Mouse (Mus musculus): ENCODE results near the gene Pfdn2. TPM values are rescaled to one million over a fixed set of nuclear protein-coding genes. Genes with fewer than 3 reads are reported as not detected.
"Not testable (repeated sequence)": the region's sequence is repeated elsewhere in the genome, so short reads cannot be mapped to it uniquely, and the experiment has no call there.

The Pfdn2 gene
- 146 and 150 TPM in 2 replicates for polyA plus RNA-seq (2015; fragmentation: Nextera tagmentation; extraction: Ambion mirVana)

GRCm38 (mm10) chr1:171345225-171346094 is at the start of gene Pfdn2, which contains the start of gene Nit1:
Pfdn2 (plus strand) TSS chr1:171345670.
Nit1 (minus strand) TSS chr1:171345646.
- 1% methylated on average over 52 of the region's 53 CpGs for whole genome bisulfite sequencing

DNA sequence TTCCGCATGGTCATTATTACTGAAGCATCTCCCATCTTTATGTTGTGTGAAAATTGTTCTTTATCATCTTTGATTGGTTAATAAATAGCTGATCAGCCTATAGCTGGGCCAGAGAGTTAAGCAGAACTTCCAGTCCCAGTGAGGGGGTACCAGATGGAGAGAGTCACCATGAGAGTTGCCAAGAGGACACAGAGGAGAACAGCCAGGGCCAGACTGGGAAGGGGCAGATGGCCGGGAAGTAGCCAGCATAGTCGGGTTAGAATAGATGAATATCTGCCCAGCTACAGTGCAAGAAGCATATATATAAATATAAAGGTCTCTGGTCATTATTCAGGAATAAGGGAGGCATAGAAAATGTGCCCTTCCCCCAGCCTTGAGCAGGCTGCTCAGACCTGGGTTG is 47.2 kb upstream of the Pfdn2 start:
- no peak for ATAC-seq (replicated peaks)
- no peaks in the 10 kb centered on the region for H3K36me3 ChIP-seq (replicated peaks)
- no peak overlapping the region for H3K4me3 ChIP-seq
- peaks cover 14% of the 10 kb centered on the region for H3K27me3 ChIP-seq (replicated peaks)
- no peak overlapping the region for H3K4me2 ChIP-seq
- peaks cover 13% of the 10 kb centered on the region for H3K4me1 ChIP-seq
- H3K9me3 ChIP-seq, result no peaks in the 10 kb centered on the region
- H3K27ac ChIP-seq, result no peak overlapping the region
- 76% methylated on average over 3 of the region's 3 CpGs for WGBS
- H3K9ac ChIP-seq, result no peak overlapping the region

More at GRCm38 (mm10) chr1:171345225-171346094, at the start of gene Pfdn2, which contains the start of gene Nit1:
- Histone ChIP-seq H3K9ac (peak within 1 kb of the TSS; percentile 78), H3K27me3 (replicated peaks) (no peaks in the 10 kb centered on the region), H3K4me1 (peaks cover 38% of the 10 kb centered on the region), H3K27ac (peak within 1 kb of the TSS; percentile 86), H3K9me3 (0 out of 2 replicates have a peak, but pooled peaks cover 6% of the 10 kb centered on the region), H3K4me3 (peak within 1 kb of the TSS; percentile 94), H3K36me3 (replicated peaks) (peaks cover 22% of the 10 kb centered on the region), H3K4me2 (peak within 1 kb of the TSS; percentile 81)
- ATAC-seq (replicated peaks), result peak; percentile 95

DNA sequence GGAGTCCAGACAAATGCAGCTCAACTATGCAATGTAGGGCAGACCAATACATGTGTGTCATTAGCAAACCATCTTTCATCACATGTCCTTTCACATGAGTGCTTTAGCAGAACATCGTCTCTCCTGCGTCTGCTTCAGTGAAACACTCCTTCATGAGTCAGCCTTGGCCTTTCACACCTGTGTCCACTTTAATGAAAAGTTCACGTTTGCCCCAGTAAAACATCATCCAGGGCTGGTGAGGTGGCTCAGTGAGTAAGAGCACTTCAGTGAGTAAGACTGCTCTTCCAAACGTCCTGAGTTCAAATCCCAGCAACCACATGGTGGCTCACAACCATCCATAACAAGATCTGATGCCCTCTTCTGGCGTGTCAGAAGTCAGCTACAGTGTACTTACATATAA is 39.3 kb upstream of the Pfdn2 start:
- H3K9me3 ChIP-seq; H3K4me3 ChIP-seq; H3K9ac ChIP-seq; H3K27ac ChIP-seq; H3K4me2 ChIP-seq; H3K4me1 ChIP-seq; ATAC-seq (replicated peaks); H3K27me3 ChIP-seq (replicated peaks); H3K36me3 ChIP-seq (replicated peaks): not testable (repeated sequence)
- WGBS, result 74% methylated on average over 5 of the region's 5 CpGs

- no peaks in the 10 kb centered on the region for H3K36me3 ChIP-seq (replicated peaks)
- 69% methylated on average over 2 of the region's 2 CpGs for WGBS
- H3K4me3 ChIP-seq, result no peak overlapping the region
- no peaks in the 10 kb centered on the region for H3K4me1 ChIP-seq
- no peak for ATAC-seq (replicated peaks)
- no peak overlapping the region for H3K4me2 ChIP-seq
- H3K27me3 ChIP-seq (replicated peaks), result no peaks in the 10 kb centered on the region
- no peak overlapping the region for H3K9ac ChIP-seq
- no peak overlapping the region for H3K27ac ChIP-seq
- H3K9me3 ChIP-seq, result no peaks in the 10 kb centered on the region
Measured at GRCm38 (mm10) chr1:171309321-171309720, 36.1 kb upstream of the Pfdn2 start.

GRCm38 (mm10) chr1:171319748-171320147 is 25.7 kb upstream of the Pfdn2 start:
- Histone ChIP-seq H3K4me3 (no peak overlapping the region), H3K9ac (no peak overlapping the region), H3K4me1 (no peaks in the 10 kb centered on the region), H3K27me3 (replicated peaks) (no peaks in the 10 kb centered on the region), H3K36me3 (replicated peaks) (no peaks in the 10 kb centered on the region), H3K9me3 (no peaks in the 10 kb centered on the region), H3K4me2 (no peak overlapping the region), H3K27ac (no peak overlapping the region)
- 14% methylated on average over 7 of the region's 7 CpGs for WGBS
- ATAC-seq (replicated peaks), result no peak

DNA sequence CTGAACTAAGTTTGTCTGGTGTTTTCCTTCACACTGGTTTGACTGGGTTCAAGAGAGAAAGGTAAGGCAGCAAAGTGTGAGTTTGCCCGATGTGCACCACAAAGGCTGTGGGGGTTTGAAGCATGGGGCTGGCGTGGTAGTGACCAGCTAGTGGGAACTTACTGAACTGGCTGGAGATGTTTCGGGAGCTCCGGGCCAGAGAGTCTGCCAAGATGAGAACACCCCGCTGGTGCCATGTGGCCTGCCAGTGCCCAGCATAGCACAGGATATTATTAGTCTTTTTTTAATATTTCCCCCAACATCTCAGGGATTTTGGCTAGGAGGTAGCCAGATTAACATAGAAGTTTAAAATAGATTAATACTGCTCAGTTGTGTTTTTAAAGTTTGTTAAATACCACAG is 25.3 kb upstream of the Pfdn2 start:
- H3K4me1 ChIP-seq, result no peaks in the 10 kb centered on the region
- 18% methylated on average over 5 of the region's 5 CpGs for WGBS
- no peak overlapping the region for H3K4me2 ChIP-seq
- H3K4me3 ChIP-seq, result no peak overlapping the region
- H3K27ac ChIP-seq, result no peak overlapping the region
- no peak for ATAC-seq (replicated peaks)
- H3K9me3 ChIP-seq, result no peaks in the 10 kb centered on the region
- H3K27me3 ChIP-seq (replicated peaks), result no peaks in the 10 kb centered on the region
- H3K36me3 ChIP-seq (replicated peaks), result no peaks in the 10 kb centered on the region
- H3K9ac ChIP-seq, result no peak overlapping the region

DNA sequence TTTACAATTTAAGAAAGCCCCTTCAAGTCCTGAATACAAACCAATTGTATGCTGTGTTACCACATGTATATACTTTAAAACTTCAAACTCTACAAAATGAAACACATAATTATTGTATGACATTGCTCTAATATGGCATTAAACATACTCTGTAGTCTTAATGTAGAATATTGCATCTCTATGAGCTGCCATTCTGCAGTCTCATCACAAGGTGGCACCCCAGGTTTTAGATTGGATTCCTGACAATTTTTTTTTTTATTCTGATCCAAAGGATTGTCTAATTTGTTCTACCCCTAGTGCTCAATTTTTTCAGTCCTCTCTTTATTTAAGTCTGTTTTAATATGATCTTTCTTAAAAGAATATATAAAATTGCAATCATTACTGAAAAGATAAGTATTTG is 24.1 kb upstream of the Pfdn2 start:
- H3K4me3 ChIP-seq, result no peak overlapping the region
- no peaks in the 10 kb centered on the region for H3K9me3 ChIP-seq
- peaks cover 9% of the 10 kb centered on the region for H3K4me1 ChIP-seq
- no peak overlapping the region for H3K27ac ChIP-seq
- H3K9ac ChIP-seq, result no peak overlapping the region
- H3K4me2 ChIP-seq, result no peak overlapping the region
- H3K27me3 ChIP-seq (replicated peaks), result no peaks in the 10 kb centered on the region
- H3K36me3 ChIP-seq (replicated peaks), result no peaks in the 10 kb centered on the region
- ATAC-seq (replicated peaks), result no peak

DNA sequence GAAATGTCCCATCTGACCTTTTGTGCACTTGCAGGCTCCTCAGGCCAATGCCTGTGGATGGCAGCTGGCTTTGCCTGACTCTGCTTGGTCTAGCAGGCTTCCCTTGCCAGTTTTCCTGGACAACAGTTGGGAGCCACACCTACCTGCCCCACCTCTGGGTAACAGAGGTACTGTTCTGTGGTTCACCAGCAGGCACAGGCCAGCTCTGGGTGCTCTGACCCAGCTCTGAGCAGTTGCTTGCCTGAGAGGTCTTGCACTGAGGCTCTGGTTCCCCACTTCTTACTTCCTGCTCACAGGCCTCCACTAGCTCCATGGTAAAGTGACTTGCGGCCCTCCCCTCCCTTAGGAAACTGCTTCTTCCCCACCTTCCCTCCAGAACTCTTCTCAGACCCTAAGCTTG is 23.5 kb upstream of the Pfdn2 start:
- Histone ChIP-seq H3K4me3 (no peak overlapping the region), H3K4me2 (no peak overlapping the region), H3K4me1 (peaks cover 13% of the 10 kb centered on the region), H3K27me3 (replicated peaks) (no peaks in the 10 kb centered on the region), H3K9me3 (no peaks in the 10 kb centered on the region), H3K36me3 (replicated peaks) (no peaks in the 10 kb centered on the region), H3K27ac (no peak overlapping the region), H3K9ac (no peak overlapping the region)
- 88% methylated on average over 1 of the region's 1 CpGs for WGBS
- ATAC-seq (replicated peaks), result peak; percentile 45

DNA sequence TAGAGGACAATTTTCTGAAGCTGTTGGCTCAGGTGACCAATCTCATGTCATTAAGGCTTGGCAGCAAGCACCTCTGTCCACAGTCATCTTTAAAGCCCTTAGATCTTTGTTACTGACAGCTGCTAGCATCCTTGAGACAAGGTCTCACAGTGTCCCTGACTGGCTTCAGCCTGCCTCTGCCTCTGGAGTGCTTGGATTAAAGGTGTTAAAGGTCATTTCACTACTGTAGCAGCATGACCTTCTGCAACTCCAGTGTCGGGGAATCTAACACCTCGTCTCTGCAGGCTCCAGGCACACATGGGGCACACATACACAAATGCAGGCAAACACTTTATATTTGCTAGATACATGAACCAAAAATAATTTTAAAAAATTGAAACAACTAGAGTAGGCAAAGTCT is 19.9 kb upstream of the Pfdn2 start:
- Histone ChIP-seq H3K9ac (no peak overlapping the region), H3K27ac (no peak overlapping the region), H3K36me3 (replicated peaks) (no peaks in the 10 kb centered on the region), H3K4me3 (no peak overlapping the region), H3K27me3 (replicated peaks) (no peaks in the 10 kb centered on the region), H3K4me2 (no peak overlapping the region), H3K4me1 (peaks cover 33% of the 10 kb centered on the region), H3K9me3 (no peaks in the 10 kb centered on the region)
- no peak for ATAC-seq (replicated peaks)
- 85% methylated on average over 2 of the region's 2 CpGs for WGBS

GRCm38 (mm10) chr1:171326588-171326987 is 18.9 kb upstream of the Pfdn2 start:
- H3K4me1 ChIP-seq, result peaks cover 42% of the 10 kb centered on the region
- H3K36me3 ChIP-seq (replicated peaks); H3K4me2 ChIP-seq; H3K9ac ChIP-seq; H3K27ac ChIP-seq; H3K4me3 ChIP-seq; H3K27me3 ChIP-seq (replicated peaks); H3K9me3 ChIP-seq; ATAC-seq (replicated peaks): not testable (repeated sequence)
- 95% methylated on average over 4 of the region's 4 CpGs for WGBS

GRCm38 (mm10) chr1:171328244-171328643 is 17.2 kb upstream of the Pfdn2 start:
- Histone ChIP-seq H3K4me1 (peaks cover 53% of the 10 kb centered on the region), H3K9ac (peak overlapping the region; percentile 95), H3K4me2 (peak overlapping the region; percentile 64), H3K27me3 (replicated peaks) (no peaks in the 10 kb centered on the region), H3K27ac (peak overlapping the region; percentile 99), H3K9me3 (no peaks in the 10 kb centered on the region), H3K4me3 (peak overlapping the region; percentile 93), H3K36me3 (replicated peaks) (no peaks in the 10 kb centered on the region)
- 37% methylated on average over 9 of the region's 9 CpGs for WGBS
- ATAC-seq (replicated peaks), result no peak; the same call in 1 of the 2 replicates

GRCm38 (mm10) chr1:171328839-171329432 is 16.5 kb upstream of the Pfdn2 start, which contains the start of gene Dedd:
Dedd (plus strand) TSS chr1:171329145.
- WGBS, result 1% methylated on average over 43 of the region's 48 CpGs

More at GRCm38 (mm10) chr1:171328839-171329432, 16.5 kb upstream of the Pfdn2 start, which contains the start of gene Dedd:
- Histone ChIP-seq H3K9ac (peak within 1 kb of the TSS; percentile 95), H3K27ac (peak within 1 kb of the TSS; percentile 99), H3K4me3 (peak within 1 kb of the TSS; percentile 93), H3K36me3 (replicated peaks) (no peaks in the 10 kb centered on the region), H3K4me1 (peaks cover 57% of the 10 kb centered on the region), H3K27me3 (replicated peaks) (no peaks in the 10 kb centered on the region), H3K4me2 (peak within 1 kb of the TSS; percentile 64), H3K9me3 (no peaks in the 10 kb centered on the region)
- ATAC-seq (replicated peaks), result peak; percentile 97
